Mouse (Mus musculus) limb, embryonic 14.5 days (tissue): ENCODE results near the gene Nhsl2. TPM values are rescaled to one million over a fixed set of nuclear protein-coding genes. Genes with fewer than 3 reads are reported as not detected.

ENCODE experiments used
- ATAC-seq: fragments of 200-750 bp; cut with Nextera tagmentation; 2 replicates; pipeline ENCODE4 v1.8.0; 2017; ENCODE audit warnings: low read depth, moderate number of reproducible peaks, moderate TSS enrichment; ENCODE audit not compliant: low FRiP score
- DNase-seq: peaks from one replicate; pipeline ENCODE4 v3.0.0-alpha.2; 2015; ENCODE audit warnings: low spot score
- H3K27ac ChIP-seq: fragments of 300-500 bp; sonication (generic); replicated peaks from 2 replicates; pipeline ENCODE4 v1.5.1; 2014; ENCODE audit warnings: low read depth, mild to moderate bottlenecking, low read length, moderate library complexity, mixed read lengths
- H3K27me3 ChIP-seq: fragments of 300-500 bp; sonication (generic); 2 replicates; pipeline ENCODE4 v1.6.1; 2014; ENCODE audit warnings: low read length, mixed read lengths; ENCODE audit not compliant: control insufficient read depth, insufficient read depth
- H3K36me3 ChIP-seq: fragments of 300-500 bp; sonication (generic); 2 replicates; pipeline ENCODE4 v1.6.1; 2014; ENCODE audit warnings: mild to moderate bottlenecking, low read length, moderate library complexity, mixed read lengths; ENCODE audit not compliant: control insufficient read depth, insufficient read depth
- H3K4me1 ChIP-seq: fragments of 300-500 bp; sonication (generic); 2 replicates; pipeline ENCODE4 v1.6.1; 2014; ENCODE audit warnings: antibody characterized with exemption, low read length, mixed read lengths; ENCODE audit not compliant: control insufficient read depth, insufficient read depth
- H3K4me2 ChIP-seq: fragments of 300-500 bp; sonication (generic); replicated peaks from 2 replicates; pipeline ENCODE4 v1.6.1; 2014; ENCODE audit warnings: low read depth, mild to moderate bottlenecking, low read length, moderate library complexity; ENCODE audit not compliant: severe bottlenecking
- H3K4me3 ChIP-seq: fragments of 300-500 bp; sonication (generic); replicated peaks from 2 replicates; pipeline ENCODE4 v1.5.1; 2014; ENCODE audit warnings: low read length
- H3K9ac ChIP-seq: fragments of 300-500 bp; sonication (generic); 2 replicates; pipeline ENCODE4 v1.6.1; 2014; ENCODE audit warnings: mild to moderate bottlenecking, low read depth, low read length, moderate library complexity; ENCODE audit not compliant: severe bottlenecking
- H3K9me3 ChIP-seq: fragments of 300-500 bp; sonication (generic); 2 replicates; pipeline ENCODE4 v1.6.1; 2016; ENCODE audit warnings: low read length; ENCODE audit not compliant: control insufficient read depth
- POLR2A ChIP-seq: fragments of 200-500 bp; IDR thresholded peaks from 2 replicates; pipeline ENCODE4 v1.8.0; 2012; ENCODE audit warnings: inconsistent platforms, mild to moderate bottlenecking, moderate library complexity, borderline replicate concordance; ENCODE audit not compliant: insufficient read depth, insufficient read length; ENCODE audit errors: extremely low read depth
- WGBS: fragments of 180-500 bp; shearing (Covaris S2); extraction: QIAGEN DNeasy Blood & Tissue Kit; methylation state at CpG from one replicate; pipeline ENCODE4 v1.1.7; 2014; 5-methylcytosine and 5-hydroxymethylcytosine counted together
- polyA plus RNA-seq, 2 experiments: library from polyadenylated mRNA; depleted of rRNA in 1 of 2; stranded (reverse) in 1 of 2; unstranded in 1 of 2; fragments of >200 nt; fragmentation: Nextera tagmentation in 1 of 2; extraction: Ambion mirVana in 1 of 2; gene quantifications; 2 replicates each; pipeline versions ENCODE4 v1.2.1 to v1.2.3; 2012 to 2014

The Nhsl2 gene
- polyA plus RNA-seq, 2 experiments = 6.6 to 13.5 TPM

GRCm38 (mm10) chrX:102066134-102066533 is 216.9 kb downstream of the Nhsl2 start:
- no peak for TF ChIP-seq POLR2A
- H3K4me1 ChIP-seq = peaks cover 4% of the 10 kb centered on the region; the same call in 1 of the 2 replicates

GRCm38 (mm10) chrX:102067118-102067517 is 217.9 kb downstream of the Nhsl2 start:
- WGBS = 82% methylated on average over 6 of the region's 6 CpGs
- peaks cover 4% of the 10 kb centered on the region; the same call in 1 of the 2 replicates for H3K4me1 ChIP-seq
- H3K4me3 ChIP-seq = no peak overlapping the region
- DNase-seq (no peak), ATAC-seq (no peak)
- H3K4me2 ChIP-seq = no peak overlapping the region
- H3K9me3 ChIP-seq = no peaks in the 10 kb centered on the region
- no peaks in the 10 kb centered on the region for H3K27me3 ChIP-seq
- H3K9ac ChIP-seq = no peak overlapping the region
- no peak for TF ChIP-seq POLR2A
- no peak overlapping the region for H3K27ac ChIP-seq
- no peaks in the 10 kb centered on the region for H3K36me3 ChIP-seq

More at GRCm38 (mm10) chrX:102066134-102066533, 216.9 kb downstream of the Nhsl2 start:
- no peaks in the 10 kb centered on the region for H3K27me3 ChIP-seq
- peak; percentile 51 for ATAC-seq
- H3K9ac ChIP-seq = no peak overlapping the region
- H3K36me3 ChIP-seq = no peaks in the 10 kb centered on the region
- H3K9me3 ChIP-seq = no peaks in the 10 kb centered on the region
- 18% methylated on average over 9 of the region's 9 CpGs for WGBS
- H3K27ac ChIP-seq = no peak overlapping the region
- no peak overlapping the region for H3K4me2 ChIP-seq
- H3K4me3 ChIP-seq = no peak overlapping the region
- peak; percentile 69 for DNase-seq

GRCm38 (mm10) chrX:102068811-102069540 is 219.8 kb downstream of the Nhsl2 start:
- Histone ChIP-seq H3K27ac (no peak overlapping the region), H3K9ac (no peak overlapping the region), H3K4me3 (no peak overlapping the region), H3K4me1 (peaks cover 4% of the 10 kb centered on the region; the same call in 1 of the 2 replicates), H3K36me3 (no peaks in the 10 kb centered on the region), H3K27me3 (no peaks in the 10 kb centered on the region; the same call in 1 of the 2 replicates), H3K4me2 (no peak overlapping the region), H3K9me3 (no peaks in the 10 kb centered on the region)
- 83% methylated on average over 21 of the region's 24 CpGs for WGBS
- DNase-seq (no peak), ATAC-seq (no peak)
- no peak for TF ChIP-seq POLR2A

- WGBS = 27% methylated on average over 56 of the region's 61 CpGs
- H3K4me2 ChIP-seq = peak within 1 kb of the TSS; percentile 59
- ATAC-seq (peak; percentile 91), DNase-seq (peak; percentile 80)
- no peaks in the 10 kb centered on the region; the same call in 1 of the 2 replicates for H3K27me3 ChIP-seq
- peak within 1 kb of the TSS; percentile 54 for H3K9ac ChIP-seq
- H3K27ac ChIP-seq = peak within 1 kb of the TSS; percentile 71
- no peaks in the 10 kb centered on the region for H3K36me3 ChIP-seq
- H3K9me3 ChIP-seq = no peaks in the 10 kb centered on the region
- H3K4me1 ChIP-seq = peaks cover 4% of the 10 kb centered on the region; the same call in 1 of the 2 replicates
- no peak for TF ChIP-seq POLR2A
- H3K4me3 ChIP-seq = peak within 1 kb of the TSS; percentile 51
Observed at GRCm38 (mm10) chrX:102070591-102071471, 221.6 kb downstream of the Nhsl2 start, which contains the start of gene Rtl5. TSS of gene Rtl5 (minus strand) at chrX:102071304.

GRCm38 (mm10) chrX:102071517-102071916 is 222.3 kb downstream of the Nhsl2 start:
- 24% methylated on average over 2 of the region's 2 CpGs for WGBS
- no peak for TF ChIP-seq POLR2A
- H3K27ac ChIP-seq = peak overlapping the region; percentile 71
- no peaks in the 10 kb centered on the region for H3K36me3 ChIP-seq
- peak overlapping the region; percentile 34; the same call in 1 of the 2 replicates for H3K9ac ChIP-seq
- H3K9me3 ChIP-seq = no peaks in the 10 kb centered on the region
- peak overlapping the region; percentile 51 for H3K4me3 ChIP-seq
- peak overlapping the region; percentile 59 for H3K4me2 ChIP-seq
- H3K4me1 ChIP-seq = peaks cover 4% of the 10 kb centered on the region; the same call in 1 of the 2 replicates
- H3K27me3 ChIP-seq = no peaks in the 10 kb centered on the region; the same call in 1 of the 2 replicates
- no peak for DNase-seq
- peak; percentile 10; the same call in 1 of the 2 replicates for ATAC-seq
